Mouse (Mus musculus): ENCODE measurements around the gene Grn.

DNA sequence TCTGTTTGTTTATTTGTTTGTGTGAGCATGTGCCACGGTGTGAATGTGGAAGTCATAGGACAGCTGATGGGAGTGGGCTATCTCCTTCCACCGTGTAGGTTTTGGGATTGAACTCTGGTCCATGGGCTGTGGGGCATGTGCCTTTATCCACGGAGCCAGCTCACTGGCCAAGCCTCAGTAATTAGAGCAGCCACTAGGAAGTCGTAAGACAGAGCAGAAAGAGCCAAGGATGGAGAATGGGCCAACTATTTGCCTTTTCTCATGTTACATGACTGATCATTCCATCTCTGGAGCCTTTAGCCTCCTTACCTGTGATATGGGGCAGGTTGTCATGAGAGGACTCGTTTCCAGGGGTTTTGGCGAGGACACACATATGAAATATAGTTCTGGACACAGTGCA is 33.9 kb upstream of the Grn start:
- TF ChIP-seq CTCF (IDR thresholded peaks at IDR 0.05) (no peak), EP300 (IDR thresholded peaks at IDR 0.05) (no peak)
